Mouse (Mus musculus): Measurements from ENCODE around the gene Fam135a. TPM values are rescaled to one million over a fixed set of nuclear protein-coding genes. Genes with fewer than 3 reads are reported as not detected.
A peak's percentile ranks its signal among the peaks of the same experiment; 100 is the strongest.

The Fam135a gene
- total RNA-seq, 2 experiments from 2014 or later: 24.9 to 25.4 TPM

DNA sequence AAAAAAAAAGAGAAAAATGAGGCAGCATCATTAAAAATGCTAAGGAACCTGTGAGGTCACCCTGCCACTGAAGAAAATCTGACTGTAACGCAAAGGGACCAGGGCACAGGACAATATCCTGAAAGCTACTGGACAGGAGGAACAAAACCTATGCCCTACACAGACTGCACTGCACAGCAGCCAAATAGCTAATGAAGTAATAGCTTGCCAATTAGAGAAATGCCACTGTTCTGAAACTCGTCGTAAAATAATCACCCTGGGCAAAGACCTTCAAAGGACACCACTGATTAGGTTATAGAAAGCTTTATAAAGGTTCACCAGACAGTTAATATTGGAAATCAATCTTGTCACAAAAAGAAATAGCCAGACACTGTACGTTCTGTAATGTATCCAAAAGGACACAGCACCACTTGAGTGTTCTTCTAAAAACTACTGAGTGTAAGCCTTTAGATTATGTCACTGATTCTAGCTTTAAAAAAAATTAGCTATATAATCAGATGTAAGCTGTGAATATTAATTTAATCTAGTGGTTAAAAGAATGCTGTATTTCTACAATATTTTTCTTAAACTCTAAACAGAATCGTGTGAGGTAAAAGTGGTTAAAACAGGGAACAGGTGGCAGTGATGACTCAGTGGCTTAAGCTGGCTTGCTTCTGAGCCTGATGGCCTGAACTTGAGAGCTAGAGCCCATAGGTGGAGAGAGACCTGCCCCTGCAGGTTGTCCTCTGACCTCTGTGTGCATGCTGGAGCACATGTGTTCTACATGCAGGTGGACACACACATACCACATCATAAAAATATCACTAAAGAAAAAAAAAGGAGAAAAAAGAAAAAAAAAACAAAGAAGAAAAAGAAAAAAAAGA lies 26.5 kb downstream of the Fam135a start:
- intact Hi-C loops (cut with DNase I): no loop called here
- DNase-seq: no peak

DNA sequence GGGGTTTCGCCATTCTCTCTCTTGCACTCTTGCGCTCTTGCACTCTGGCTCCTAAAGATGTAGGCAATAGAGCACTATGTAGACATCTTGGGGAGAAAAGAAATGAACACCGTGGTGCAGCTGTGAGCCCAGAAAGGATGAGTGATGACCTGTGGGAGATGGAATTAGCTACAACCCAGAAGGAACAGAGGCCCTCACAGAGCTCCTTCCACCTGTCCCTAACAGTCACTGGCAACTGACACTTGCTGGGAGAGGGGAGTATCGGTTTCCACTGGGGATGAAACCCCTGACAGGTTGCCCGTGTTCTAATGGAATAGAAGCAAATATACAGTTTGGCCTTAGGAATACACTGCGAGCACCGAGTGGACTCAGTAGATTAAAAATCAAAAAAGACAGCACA lies 31.3 kb downstream of the Fam135a start:
- intact Hi-C loops (cut with DNase I): no loop called here
- no peak for DNase-seq

GRCm38 (mm10) chr1:24066706-24067105 lies 33.4 kb downstream of the Fam135a start:
- intact Hi-C loops (cut with DNase I): no loop called here
- no peak for DNase-seq

DNA sequence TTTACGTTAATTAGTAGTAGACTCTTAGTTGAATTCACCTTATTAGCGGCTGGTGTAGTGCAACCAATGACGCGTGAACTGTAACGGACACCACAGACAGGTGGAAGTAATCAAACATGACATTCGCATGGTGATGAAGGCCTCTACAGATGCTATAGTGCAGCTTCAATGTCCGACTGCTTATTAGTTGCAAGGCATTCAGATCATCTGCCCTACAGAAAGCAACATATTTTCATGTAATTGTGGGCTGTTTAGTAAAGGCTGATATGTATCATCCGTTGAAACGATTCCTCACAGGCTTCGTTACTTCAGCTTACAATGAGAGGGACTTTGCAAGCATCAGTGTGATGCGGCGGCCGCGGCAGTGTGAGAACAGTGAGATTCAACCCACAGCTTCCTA lies 44.4 kb downstream of the Fam135a start:
- no peak for DNase-seq
- intact Hi-C loops (cut with DNase I): loop anchor here (5.0 kb wide), 1 partner anchor 37 kb away; no protein-coding TSS in a partner anchor

GRCm38 (mm10) chr1:24046730-24047510 lies 53.2 kb downstream of the Fam135a start:
- intact Hi-C loops (cut with DNase I): no loop called here
- DNase-seq: no peak

GRCm38 (mm10) chr1:24045627-24046026 lies 54.5 kb downstream of the Fam135a start:
- intact Hi-C loops (cut with DNase I): no loop called here
- no peak for DNase-seq

- DNase-seq: no peak
- intact Hi-C loops (cut with DNase I): no loop called here
These were observed 57.1 kb downstream of the Fam135a start for GRCm38 (mm10) chr1:24043007-24043406.

DNA sequence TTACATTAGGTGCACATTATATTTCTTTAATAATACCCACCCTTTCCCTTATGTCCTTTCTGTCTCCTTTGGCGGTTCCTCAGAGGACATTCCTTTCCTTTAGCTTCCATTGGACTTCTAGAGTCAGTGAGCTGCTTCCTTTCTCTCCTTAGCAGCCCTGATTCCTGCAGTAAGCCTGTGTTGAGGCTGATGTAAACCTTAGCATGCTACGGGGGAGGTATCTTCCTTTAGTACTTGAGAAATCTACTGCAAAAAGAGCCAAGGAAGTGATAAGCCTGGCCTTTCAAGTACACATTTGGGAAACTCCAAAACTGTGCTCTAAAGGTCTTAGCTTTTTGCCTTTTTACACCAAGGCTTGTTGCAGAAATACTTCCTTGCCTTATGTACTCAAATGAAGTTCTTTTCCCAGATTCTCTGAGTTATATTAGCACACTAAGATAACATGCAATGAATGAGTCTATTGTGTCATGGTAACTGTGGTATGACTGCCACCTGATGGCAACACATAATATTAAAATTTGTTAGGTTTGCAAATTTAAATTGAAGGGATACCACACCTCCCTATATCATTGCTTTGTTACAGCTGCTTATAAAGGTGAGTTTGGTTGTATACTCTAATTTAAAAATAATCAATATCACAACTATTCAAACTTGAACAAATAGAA lies 66.2 kb downstream of the Fam135a start:
- peak in 1 of 2 experiments; percentile 10 for DNase-seq
- intact Hi-C loops (cut with DNase I): loop anchor here (1.0 kb wide), 1 partner anchor 207 kb away; no protein-coding TSS in a partner anchor

DNA sequence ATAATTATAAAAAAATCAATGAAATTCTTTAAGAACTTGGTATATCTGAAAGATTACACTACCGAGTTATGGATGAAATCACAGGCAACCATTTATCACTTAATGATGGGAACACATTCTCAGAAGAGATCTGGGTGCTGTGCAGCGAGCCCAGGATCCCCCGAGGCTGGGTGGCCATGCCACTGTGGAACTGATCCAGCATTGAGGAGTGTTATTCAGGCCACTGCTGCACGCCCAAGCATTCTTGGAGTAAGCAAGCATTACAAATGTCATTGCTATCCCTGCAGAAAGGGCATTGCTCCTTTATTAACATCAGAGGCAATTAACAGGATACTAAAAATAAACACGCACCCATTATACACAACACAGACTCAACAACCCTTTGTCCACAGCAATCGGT lies 89.3 kb downstream of the Fam135a start:
- intact Hi-C loops (cut with DNase I): no loop called here
- no peak for DNase-seq

DNA sequence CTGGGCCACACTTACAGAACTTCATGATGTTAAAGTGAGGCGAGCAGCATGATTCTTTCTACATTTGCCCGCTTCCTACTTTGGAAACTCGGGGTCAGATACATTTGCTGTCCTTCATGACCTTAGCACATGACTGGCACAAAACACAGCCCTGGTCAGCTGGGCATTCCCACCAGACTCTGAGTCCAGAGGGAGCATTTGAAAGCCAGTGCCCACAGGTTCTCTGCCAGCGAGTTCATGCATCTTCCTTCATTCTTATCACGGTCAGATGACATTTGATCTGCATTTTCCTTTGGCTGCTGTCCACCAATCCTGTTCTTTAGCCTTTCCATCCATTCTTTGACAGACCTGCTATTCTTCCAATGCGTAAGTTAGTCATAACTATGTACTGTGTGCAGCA lies 90.1 kb downstream of the Fam135a start:
- intact Hi-C loops (cut with DNase I): no loop called here
- no peak for DNase-seq

GRCm38 (mm10) chr1:24007621-24008020 lies 92.5 kb downstream of the Fam135a start:
- intact Hi-C loops (cut with DNase I): loop anchor here (5.0 kb wide), 2 partner anchors 85 to 95 kb away; partner anchors contain the start of genes Fam135a and Smap1
- no peak for DNase-seq

- intact Hi-C loops (cut with DNase I): loop anchor here (5.0 kb wide), 2 partner anchors 83 to 97 kb away; partner anchors contain the start of genes Fam135a and Smap1
- peak; percentile 95 to 96 for DNase-seq
These were observed 94.9 kb downstream of the Fam135a start, which contains the start of gene Sdhaf4 for GRCm38 (mm10) chr1:24005070-24005804. Gene Sdhaf4 (minus strand): TSS chr1:24005656.

DNA sequence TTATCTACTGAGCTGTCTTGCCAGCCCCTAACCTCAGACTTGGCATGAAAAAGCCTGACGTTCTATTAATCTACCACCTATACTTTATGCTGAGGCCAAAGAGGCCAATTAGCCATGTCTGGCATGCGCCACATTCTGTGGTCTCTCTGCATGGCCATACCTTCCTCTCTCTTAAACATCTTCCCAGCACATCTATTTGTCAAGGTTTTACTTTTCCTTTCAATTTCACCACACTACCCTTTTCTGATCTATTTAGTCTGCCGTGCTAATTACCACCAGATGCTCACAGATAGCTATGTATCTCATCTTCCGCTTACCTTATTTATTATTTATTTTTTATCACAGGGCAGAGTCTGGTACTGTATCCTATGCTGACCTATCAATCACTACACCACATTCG lies 100.8 kb downstream of the Fam135a start:
- no peak for DNase-seq
- intact Hi-C loops (cut with DNase I): no loop called here

- intact Hi-C loops (cut with DNase I): no loop called here
- no peak for DNase-seq
These were observed 101.3 kb downstream of the Fam135a start for GRCm38 (mm10) chr1:23998866-23999265.

DNA sequence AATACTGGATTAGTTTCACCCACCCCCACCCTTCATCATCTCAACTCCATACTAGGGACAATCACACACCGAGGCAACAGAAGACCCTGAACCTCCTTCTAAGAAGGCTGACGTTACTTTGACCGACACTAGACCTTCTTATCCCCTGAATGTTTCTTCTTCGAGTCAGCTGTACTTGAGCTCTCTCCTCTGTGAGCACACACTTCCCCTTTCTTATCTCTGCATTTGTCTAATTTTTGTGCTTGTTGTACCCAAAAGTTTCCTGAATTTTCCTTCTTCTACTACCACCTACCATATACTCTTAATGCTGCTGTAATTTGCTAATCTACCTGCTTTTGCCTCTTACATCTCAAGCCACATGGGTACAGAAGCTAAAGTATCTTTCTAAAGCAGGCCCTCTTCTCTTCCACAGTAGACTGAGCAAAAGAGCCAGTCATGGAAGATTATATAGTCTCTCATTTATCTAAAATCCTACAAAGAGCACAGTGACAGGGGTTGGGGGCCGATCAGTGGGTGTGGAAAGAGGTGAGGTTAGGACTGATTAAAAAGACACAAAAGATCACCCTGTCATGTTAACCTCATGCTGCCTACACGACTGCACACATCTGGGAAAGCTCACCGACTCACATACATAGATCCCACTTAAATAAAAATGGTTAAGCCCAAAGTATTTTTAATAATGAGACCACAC lies 101.9 kb downstream of the Fam135a start:
- intact Hi-C loops (cut with DNase I): no loop called here
- no peak for DNase-seq

GRCm38 (mm10) chr1:23997493-23997892 lies 102.6 kb downstream of the Fam135a start:
- intact Hi-C loops (cut with DNase I): no loop called here
- DNase-seq: no peak

GRCm38 (mm10) chr1:23995420-23995819 lies 104.7 kb downstream of the Fam135a start:
- intact Hi-C loops (cut with DNase I): no loop called here
- no peak for DNase-seq

- DNase-seq: no peak
- intact Hi-C loops (cut with DNase I): no loop called here
These were observed 117.0 kb downstream of the Fam135a start for GRCm38 (mm10) chr1:23983118-23983517.

- no peak for DNase-seq
- intact Hi-C loops (cut with DNase I): no loop called here
These were observed 121.9 kb downstream of the Fam135a start for GRCm38 (mm10) chr1:23978281-23978680.

Data from heart, postnatal 14 days (tissue).